Mouse (Mus musculus) heart, postnatal 0 days (tissue): Measurements from ENCODE around the gene Gm20219. TPM values are rescaled to one million over a fixed set of nuclear protein-coding genes. Genes with fewer than 3 reads are reported as not detected.

Experiments
- ATAC-seq: fragments of 200-750 bp; cut with Nextera tagmentation; 2 replicates; pipeline ENCODE4 v1.8.0; 2017; ENCODE audit warnings: low read depth, moderate number of reproducible peaks, moderate library complexity; ENCODE audit not compliant: insufficient read depth
- DNase-seq: peaks from one replicate; pipeline ENCODE4 v3.0.0-alpha.2; 2016; ENCODE audit warnings: low spot score
- H3K27ac ChIP-seq: fragments of 300-500 bp; sonication (generic); 2 replicates; pipeline ENCODE4 v1.5.1; 2014; ENCODE audit warnings: low read depth, mild to moderate bottlenecking
- H3K27me3 ChIP-seq: fragments of 300-500 bp; sonication (generic); 2 replicates; pipeline ENCODE4 v1.6.1; 2014; ENCODE audit warnings: low read length, mixed read lengths; ENCODE audit not compliant: control insufficient read depth, insufficient read depth
- H3K36me3 ChIP-seq: fragments of 300-500 bp; sonication (generic); replicated peaks from 2 replicates; pipeline ENCODE4 v1.6.1; 2014; ENCODE audit warnings: low read length, mixed read lengths; ENCODE audit not compliant: control insufficient read depth, insufficient read depth
- H3K4me1 ChIP-seq: fragments of 300-500 bp; sonication (generic); 2 replicates; pipeline ENCODE4 v1.6.1; 2014; ENCODE audit warnings: antibody characterized with exemption; ENCODE audit not compliant: control insufficient read depth, insufficient read depth
- H3K4me2 ChIP-seq: fragments of 300-500 bp; sonication (generic); 2 replicates; pipeline ENCODE4 v1.6.1; 2014; ENCODE audit warnings: low read depth, mild to moderate bottlenecking, low read length, moderate library complexity
- H3K4me3 ChIP-seq: fragments of 300-500 bp; sonication (generic); 2 replicates; pipeline ENCODE4 v1.5.1; 2014; ENCODE audit warnings: low read depth, low read length
- H3K9ac ChIP-seq: fragments of 300-500 bp; sonication (generic); replicated peaks from 2 replicates; pipeline ENCODE4 v1.6.1; 2014; ENCODE audit warnings: low read depth, low read length, mixed read lengths
- H3K9me3 ChIP-seq: fragments of 300-500 bp; sonication (generic); replicated peaks from 2 replicates; pipeline ENCODE4 v1.6.1; 2016; ENCODE audit warnings: low read length; ENCODE audit not compliant: control insufficient read depth
- CTCF ChIP-seq: IDR thresholded peaks from 2 replicates; pipeline ENCODE4 v1.5.1; 2016; ENCODE audit warnings: antibody characterized with exemption, control low read depth, low read depth
- EP300 ChIP-seq: IDR thresholded peaks from 2 replicates; pipeline ENCODE4 v1.6.1; 2016; ENCODE audit warnings: antibody characterized with exemption, low read depth
- WGBS: fragments of 180-500 bp; shearing (Covaris S2); extraction: QIAGEN DNeasy Blood & Tissue Kit; methylation state at CpG from one replicate; pipeline ENCODE4 v1.1.7; 2014; 5-methylcytosine and 5-hydroxymethylcytosine counted together
- polyA plus RNA-seq: library from polyadenylated mRNA; unstranded; fragments of >200 nt; fragmentation: Nextera tagmentation; extraction: Ambion mirVana; gene quantifications from 2 replicates; pipeline ENCODE4 v1.2.1, GENCODE M21; 2015
- total RNA-seq: library from RNA; depleted of rRNA; stranded (reverse); fragments of >200 nt; gene quantifications from 2 replicates; pipeline ENCODE4 v1.2.3, GENCODE M21; 2014; ENCODE audit warnings: low replicate concordance

Gene Gm20219
- total and polyA plus RNA-seq, 2 experiments from 2014 or later: 0.08 TPM; not detected in 1

- Histone ChIP-seq H3K36me3 (peaks cover 99% of the 10 kb centered on the region), H3K27me3 (no peaks in the 10 kb centered on the region), H3K4me1 (no peaks in the 10 kb centered on the region), H3K4me2 (no peak overlapping the region), H3K27ac (no peak overlapping the region), H3K9me3 (no peaks in the 10 kb centered on the region), H3K4me3 (no peak overlapping the region), H3K9ac (no peak overlapping the region)
- no peak for ATAC-seq
- WGBS: 88% methylated on average over 29 of the region's 29 CpGs
- TF ChIP-seq CTCF (no peak), EP300 (no peak)
- DNase-seq: no peak
Observed at GRCm38 (mm10) chr17:56566293-56566692, 12.1 kb upstream of the Gm20219 start.

DNA sequence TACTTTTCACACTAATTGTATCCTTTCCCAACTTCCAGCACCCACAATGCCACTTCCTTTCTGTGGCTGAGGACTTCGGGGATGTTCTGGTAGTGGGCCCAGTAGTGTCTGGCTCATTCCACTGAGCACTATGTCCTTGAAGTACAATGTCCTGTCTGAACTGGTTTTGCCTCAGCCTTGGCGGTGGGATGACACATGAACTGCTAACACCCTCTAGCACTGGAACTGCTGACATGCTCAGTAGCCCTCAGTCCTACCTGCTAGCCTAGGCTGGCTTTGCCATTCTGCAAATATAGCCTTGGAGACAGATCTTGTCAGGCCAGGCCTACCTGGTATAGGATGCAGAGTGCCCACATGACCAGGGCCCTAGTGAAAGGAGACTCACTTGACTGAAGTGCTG lies 7.7 kb upstream of the Gm20219 start:
- no peak overlapping the region for H3K4me2 ChIP-seq
- 89% methylated on average over 2 of the region's 2 CpGs for WGBS
- H3K27me3 ChIP-seq: no peaks in the 10 kb centered on the region
- H3K9me3 ChIP-seq: no peaks in the 10 kb centered on the region
- H3K9ac ChIP-seq: no peak overlapping the region
- DNase-seq: no peak
- H3K4me1 ChIP-seq: no peaks in the 10 kb centered on the region
- no peak for TF ChIP-seq EP300
- TF ChIP-seq CTCF: no peak
- peaks cover 60% of the 10 kb centered on the region for H3K36me3 ChIP-seq
- H3K27ac ChIP-seq: no peak overlapping the region
- H3K4me3 ChIP-seq: no peak overlapping the region
- ATAC-seq: no peak

GRCm38 (mm10) chr17:56560131-56560530 lies 5.9 kb upstream of the Gm20219 start:
- Histone ChIP-seq H3K27me3 (no peaks in the 10 kb centered on the region), H3K4me1 (no peaks in the 10 kb centered on the region), H3K4me2 (no peak overlapping the region), H3K27ac (no peak overlapping the region), H3K36me3 (peaks cover 43% of the 10 kb centered on the region), H3K9me3 (no peaks in the 10 kb centered on the region), H3K4me3 (no peak overlapping the region), H3K9ac (no peak overlapping the region)
- no peak for TF ChIP-seq CTCF
- no peak for TF ChIP-seq EP300
- DNase-seq (no peak), ATAC-seq (no peak)
- 47% methylated on average over 1 of the region's 1 CpGs for WGBS

DNA sequence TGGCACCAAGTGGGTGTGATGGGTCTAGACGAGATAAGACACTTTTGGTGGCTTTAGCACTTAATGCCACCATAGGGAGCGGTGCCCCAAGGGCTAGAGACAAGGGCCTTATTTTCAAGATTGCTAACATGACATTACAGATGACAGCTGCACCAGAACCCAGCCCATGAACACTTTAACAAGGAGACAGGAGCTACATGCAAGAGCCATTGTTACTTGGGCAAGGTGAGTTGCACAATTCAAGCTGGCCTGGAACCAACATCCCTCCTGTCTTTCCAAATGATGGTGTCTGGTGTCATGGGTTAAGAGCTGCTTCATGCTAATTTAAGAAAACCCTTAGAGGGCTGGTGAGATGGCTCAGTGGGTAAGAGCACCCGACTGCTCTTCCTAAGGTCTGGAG lies 5.2 kb upstream of the Gm20219 start:
- Histone ChIP-seq H3K27me3 (no peaks in the 10 kb centered on the region), H3K4me2 (no peak overlapping the region), H3K4me1 (no peaks in the 10 kb centered on the region), H3K4me3 (no peak overlapping the region), H3K36me3 (peaks cover 35% of the 10 kb centered on the region), H3K27ac (no peak overlapping the region), H3K9me3 (no peaks in the 10 kb centered on the region), H3K9ac (no peak overlapping the region)
- DNase-seq (no peak), ATAC-seq (no peak)
- WGBS: 58% methylated on average over 3 of the region's 3 CpGs
- no peak for TF ChIP-seq EP300
- no peak for TF ChIP-seq CTCF

DNA sequence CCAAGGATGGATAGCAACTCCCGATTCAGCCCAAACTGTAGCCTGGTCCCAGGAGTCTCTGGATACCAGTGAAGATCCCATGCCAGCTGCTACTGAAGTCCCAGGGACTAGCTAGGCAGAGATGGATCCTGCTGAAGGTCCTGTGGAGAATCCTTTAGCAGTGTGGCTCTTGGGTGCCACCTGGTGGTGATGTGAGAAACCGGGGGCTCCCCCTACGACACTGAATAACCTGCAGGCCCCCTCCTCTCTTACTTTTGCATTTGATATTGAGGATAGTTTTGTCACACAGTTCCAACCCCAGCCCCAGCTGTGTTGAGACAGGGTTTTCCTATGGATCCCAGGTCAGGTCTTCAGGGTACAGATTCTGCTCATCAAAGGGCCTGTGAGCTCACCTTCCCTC lies 4.3 kb upstream of the Gm20219 start:
- 19% methylated on average over 3 of the region's 3 CpGs for WGBS
- no peak overlapping the region for H3K9ac ChIP-seq
- DNase-seq: peak; percentile 42
- no peak overlapping the region for H3K27ac ChIP-seq
- H3K4me3 ChIP-seq: no peak overlapping the region
- no peak overlapping the region for H3K4me2 ChIP-seq
- H3K4me1 ChIP-seq: no peaks in the 10 kb centered on the region
- TF ChIP-seq CTCF: peak; percentile 74
- no peak for TF ChIP-seq EP300
- H3K27me3 ChIP-seq: no peaks in the 10 kb centered on the region
- ATAC-seq: peak; percentile 58; the same call in 1 of the 2 replicates
- H3K36me3 ChIP-seq: peaks cover 26% of the 10 kb centered on the region
- no peaks in the 10 kb centered on the region for H3K9me3 ChIP-seq

DNA sequence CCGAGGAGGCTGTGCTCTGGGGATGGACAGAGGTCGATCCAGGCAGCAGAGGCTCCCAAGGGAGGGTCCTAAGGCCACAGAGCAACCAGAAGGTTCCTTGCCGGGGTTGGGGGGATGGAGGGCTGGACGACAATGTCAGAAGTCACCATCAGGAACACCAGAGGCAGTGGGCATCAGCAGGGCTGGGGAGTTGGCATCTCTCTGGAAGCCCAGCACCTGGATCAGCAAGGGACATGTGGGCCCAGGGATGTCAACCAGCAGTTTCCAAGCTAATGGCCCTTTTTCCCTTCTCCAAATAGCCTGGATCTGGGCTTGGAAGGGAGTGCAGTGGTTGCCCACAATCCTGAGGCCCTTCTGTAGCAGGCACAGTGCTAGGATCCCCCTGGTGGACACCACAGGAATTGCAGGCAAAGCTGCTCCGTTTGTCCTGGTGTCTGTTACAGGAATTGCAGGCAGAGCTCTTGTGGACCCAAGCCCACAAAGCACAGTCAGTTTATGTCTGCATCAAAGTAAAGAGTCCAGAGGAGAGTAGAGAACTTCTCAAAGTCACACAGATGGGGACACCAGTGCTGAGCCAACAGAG lies 1.3 kb downstream of the Gm20219 start:
- WGBS: 51% methylated on average over 5 of the region's 5 CpGs
- Histone ChIP-seq H3K9me3 (no peaks in the 10 kb centered on the region), H3K27me3 (no peaks in the 10 kb centered on the region), H3K36me3 (no peaks in the 10 kb centered on the region), H3K27ac (no peak overlapping the region), H3K4me1 (no peaks in the 10 kb centered on the region), H3K4me2 (no peak overlapping the region), H3K9ac (no peak overlapping the region), H3K4me3 (no peak overlapping the region)
- DNase-seq (peak; percentile 30), ATAC-seq (peak; percentile 46; the same call in 1 of the 2 replicates)
- no peak for TF ChIP-seq EP300
- peak; percentile 99 for TF ChIP-seq CTCF
